Mouse (Mus musculus): ENCODE results near the gene Zbtb45.

DNA sequence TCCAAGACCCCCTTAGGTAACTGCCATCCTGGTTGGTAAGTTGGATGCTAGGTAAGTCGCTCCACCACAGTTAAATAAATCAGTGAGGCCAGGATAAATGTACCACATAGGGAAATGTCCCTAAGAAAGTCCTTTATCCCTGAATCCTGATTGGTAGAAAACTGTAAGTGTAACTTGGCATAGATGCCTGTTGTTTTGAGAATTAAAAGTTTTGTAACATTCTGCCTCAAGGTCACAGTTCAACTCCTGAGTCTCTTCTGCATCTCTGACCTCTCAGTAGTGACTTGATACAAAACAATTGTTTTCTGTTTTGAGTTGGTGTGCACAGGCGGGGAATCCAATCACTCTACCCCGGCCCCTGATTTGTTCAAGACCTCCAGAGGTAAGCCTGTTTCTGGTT lies 11.0 kb downstream of the Zbtb45 start, which contains the start of gene Trim28:
- no peak for TF ChIP-seq TAL1 (IDR thresholded peaks at IDR 0.05; ENCODE audit: low read length)
- no peak for TF ChIP-seq GATA1 (IDR thresholded peaks at IDR 0.05; ENCODE audit: low read length)
